Mouse (Mus musculus) heart, embryonic 11.5 days (tissue): ENCODE results near the gene Gm15557. TPM values are rescaled to one million over a fixed set of nuclear protein-coding genes. Genes with fewer than 3 reads are reported as not detected.

Experiments used
- ATAC-seq: fragments of 200-750 bp; cut with Nextera tagmentation; replicated peaks from 2 replicates; pipeline ENCODE4 v1.8.0; 2017; ENCODE audit warnings: moderate library complexity; ENCODE audit not compliant: insufficient number of reproducible peaks, low FRiP score, low TSS enrichment
- H3K27ac ChIP-seq: fragments of 300-500 bp; sonication (generic); 2 replicates; pipeline ENCODE4 v1.5.1; 2014; ENCODE audit warnings: mild to moderate bottlenecking, low read depth, low read length
- H3K27me3 ChIP-seq: fragments of 300-500 bp; sonication (generic); 2 replicates; pipeline ENCODE4 v1.6.1; 2014; ENCODE audit warnings: mild to moderate bottlenecking, low read length, mixed read lengths; ENCODE audit not compliant: control insufficient read depth, insufficient read depth
- H3K36me3 ChIP-seq: fragments of 300-500 bp; sonication (generic); 2 replicates; pipeline ENCODE4 v1.6.1; 2014; ENCODE audit warnings: mild to moderate bottlenecking, low read length, moderate library complexity, mixed read lengths; ENCODE audit not compliant: control insufficient read depth, insufficient read depth
- H3K4me1 ChIP-seq: fragments of 300-500 bp; sonication (generic); 2 replicates; pipeline ENCODE4 v1.6.1; 2014; ENCODE audit warnings: low read length; ENCODE audit not compliant: control insufficient read depth, insufficient read depth
- H3K4me2 ChIP-seq: fragments of 300-500 bp; sonication (generic); 2 replicates; pipeline ENCODE4 v1.6.1; 2014; ENCODE audit warnings: mild to moderate bottlenecking, moderate library complexity
- H3K4me3 ChIP-seq: fragments of 300-500 bp; sonication (generic); 2 replicates; pipeline ENCODE4 v1.5.1; 2014; ENCODE audit warnings: low read depth, low read length
- H3K9ac ChIP-seq: fragments of 300-500 bp; sonication (generic); 2 replicates; pipeline ENCODE4 v1.6.1; 2014; ENCODE audit warnings: mild to moderate bottlenecking, low read depth, low read length, moderate library complexity
- H3K9me3 ChIP-seq: fragments of 300-500 bp; sonication (generic); replicated peaks from 2 replicates; pipeline ENCODE4 v1.6.1; 2016; ENCODE audit warnings: low read length; ENCODE audit not compliant: control insufficient read depth
- WGBS: fragments of 180-500 bp; shearing (Covaris S2); extraction: QIAGEN DNeasy Blood & Tissue Kit; methylation state at CpG from one replicate; pipeline ENCODE4 v1.1.7; 2014; ENCODE audit not compliant: insufficient replicate concordance; 5-methylcytosine and 5-hydroxymethylcytosine counted together
- polyA plus RNA-seq: library from polyadenylated mRNA; unstranded; fragments of >200 nt; fragmentation: Nextera tagmentation; extraction: Ambion mirVana; gene quantifications from 2 replicates; pipeline ENCODE4 v1.2.1, GENCODE M21; 2014

Gm15557 gene
- polyA plus RNA-seq, 1 experiment from 2014 or later = not detected

- peak overlapping the region; percentile 86; the same call in 1 of the 2 replicates for H3K27ac ChIP-seq
- H3K4me1 ChIP-seq = peaks cover 9% of the 10 kb centered on the region
- H3K9ac ChIP-seq = peak overlapping the region; percentile 83
- ATAC-seq = no peak
- no peaks in the 10 kb centered on the region for H3K36me3 ChIP-seq
- no peaks in the 10 kb centered on the region for H3K27me3 ChIP-seq
- H3K9me3 ChIP-seq = no peaks in the 10 kb centered on the region
- peak overlapping the region; percentile 72 for H3K4me3 ChIP-seq
- H3K4me2 ChIP-seq = peak overlapping the region; percentile 76
- 77% methylated on average over 7 of the region's 7 CpGs for WGBS
Measured at GRCm38 (mm10) chr2:155928711-155929345, 11.7 kb upstream of the Gm15557 start.

- H3K4me2 ChIP-seq = peak within 1 kb of the TSS; percentile 76
- 1% methylated on average over 38 of the region's 38 CpGs for WGBS
- peaks cover 9% of the 10 kb centered on the region for H3K4me1 ChIP-seq
- peak; percentile 86 for ATAC-seq
- H3K27me3 ChIP-seq = no peaks in the 10 kb centered on the region
- H3K9ac ChIP-seq = peak within 1 kb of the TSS; percentile 83
- H3K4me3 ChIP-seq = peak within 1 kb of the TSS; percentile 72
- peak within 1 kb of the TSS; percentile 86 for H3K27ac ChIP-seq
- H3K36me3 ChIP-seq = no peaks in the 10 kb centered on the region
- no peaks in the 10 kb centered on the region for H3K9me3 ChIP-seq
Measured at GRCm38 (mm10) chr2:155929531-155930442, 10.7 kb upstream of the Gm15557 start, which contains the start of gene Uqcc1. TSS of gene Uqcc1 (minus strand) at chr2:155930310.

GRCm38 (mm10) chr2:155939897-155940529 lies 515 bp upstream of the Gm15557 start:
- H3K9me3 ChIP-seq = no peaks in the 10 kb centered on the region
- 76% methylated on average over 7 of the region's 7 CpGs for WGBS
- H3K27me3 ChIP-seq = peaks cover 7% of the 10 kb centered on the region
- no peaks in the 10 kb centered on the region for H3K36me3 ChIP-seq
- no peak overlapping the region for H3K4me3 ChIP-seq
- H3K4me2 ChIP-seq = no peak overlapping the region
- 0 out of 2 replicates have a peak, but pooled peaks cover 5% of the 10 kb centered on the region for H3K4me1 ChIP-seq
- no peak for ATAC-seq
- H3K27ac ChIP-seq = no peak overlapping the region
- no peak overlapping the region for H3K9ac ChIP-seq

- Histone ChIP-seq H3K9me3 (no peaks in the 10 kb centered on the region), H3K27me3 (peaks cover 7% of the 10 kb centered on the region), H3K27ac (no peak overlapping the region), H3K4me3 (no peak overlapping the region), H3K4me1 (0 out of 2 replicates have a peak, but pooled peaks cover 5% of the 10 kb centered on the region), H3K4me2 (no peak overlapping the region), H3K36me3 (no peaks in the 10 kb centered on the region), H3K9ac (no peak overlapping the region)
- ATAC-seq = no peak
- WGBS = 84% methylated on average over 40 of the region's 40 CpGs
Measured at GRCm38 (mm10) chr2:155941697-155942442, 1.3 kb downstream of the Gm15557 start.

- H3K27me3 ChIP-seq = peaks cover 10% of the 10 kb centered on the region
- no peaks in the 10 kb centered on the region for H3K36me3 ChIP-seq
- 0 out of 2 replicates have a peak overlapping the region, but pooled peaks have one; percentile 6 for H3K4me3 ChIP-seq
- H3K4me1 ChIP-seq = 0 out of 2 replicates have a peak, but pooled peaks cover 5% of the 10 kb centered on the region
- WGBS = 6% methylated on average over 8 of the region's 8 CpGs
- no peak for ATAC-seq
- no peak overlapping the region for H3K27ac ChIP-seq
- no peaks in the 10 kb centered on the region for H3K9me3 ChIP-seq
- H3K9ac ChIP-seq = peak overlapping the region; percentile 39; the same call in 1 of the 2 replicates
- peak overlapping the region; percentile 51 for H3K4me2 ChIP-seq
Measured at GRCm38 (mm10) chr2:155943463-155943862, 2.9 kb downstream of the Gm15557 start.

- Histone ChIP-seq H3K27me3 (peaks cover 10% of the 10 kb centered on the region), H3K4me2 (no peak overlapping the region), H3K4me3 (no peak overlapping the region), H3K4me1 (0 out of 2 replicates have a peak, but pooled peaks cover 5% of the 10 kb centered on the region), H3K27ac (no peak overlapping the region), H3K9ac (no peak overlapping the region), H3K9me3 (no peaks in the 10 kb centered on the region), H3K36me3 (no peaks in the 10 kb centered on the region)
- 0 out of 2 replicates have a peak, but pooled peaks have one; percentile 13 for ATAC-seq
- 71% methylated on average over 4 of the region's 4 CpGs for WGBS
Measured at GRCm38 (mm10) chr2:155944685-155945084, 4.2 kb downstream of the Gm15557 start.

- Histone ChIP-seq H3K27ac (no peak within 1 kb of the TSS), H3K4me2 (no peak within 1 kb of the TSS), H3K27me3 (peaks cover 14% of the 10 kb centered on the region), H3K4me3 (no peak within 1 kb of the TSS), H3K9me3 (no peaks in the 10 kb centered on the region), H3K36me3 (no peaks in the 10 kb centered on the region), H3K9ac (no peak within 1 kb of the TSS), H3K4me1 (0 out of 2 replicates have a peak, but pooled peaks cover 5% of the 10 kb centered on the region)
- ATAC-seq = no peak
- 49% methylated on average over 13 of the region's 13 CpGs for WGBS
Measured at GRCm38 (mm10) chr2:155945124-155945523, 4.6 kb downstream of the Gm15557 start, which contains the start of gene Gdf5. TSS of gene Gdf5 (minus strand) at chr2:155945367.
